Mouse (Mus musculus): Measurements from ENCODE around the gene Fam107b. TPM values are rescaled to one million over a fixed set of nuclear protein-coding genes. Genes with fewer than 3 reads are reported as not detected.

Fam107b gene
- polyA plus RNA-seq (2012; rRNA removed) = 17.0 and 17.5 TPM in 2 replicates

DNA sequence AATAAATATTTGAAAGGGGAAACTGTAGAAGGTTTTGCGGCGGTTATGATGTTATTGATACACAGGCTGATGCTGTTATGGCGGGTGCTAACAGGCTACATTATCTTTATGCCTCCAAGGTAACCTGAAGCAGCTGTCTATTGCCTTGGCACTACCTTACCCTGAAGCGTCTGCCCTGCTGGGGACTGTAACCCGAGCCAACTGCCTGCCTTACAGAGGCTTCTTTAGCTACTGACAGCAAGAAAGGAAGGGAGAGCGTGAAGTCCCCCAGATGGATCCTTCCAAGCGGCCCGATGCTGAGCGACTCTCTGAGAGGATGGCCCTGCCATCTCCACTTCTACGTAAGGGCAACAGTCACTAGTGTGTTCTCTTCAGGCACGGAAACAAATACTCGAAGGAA lies at the start of gene Fam107b:
Gene Fam107b (plus strand): TSS at position 303 of the 400 bp plus-strand sequence.

Other genes with a start within 250 kb of the Fam107b start
- gene Rpp38, start 237.8 kb upstream of the Fam107b start, polyA plus RNA-seq (2012; rRNA removed) = 6.0 and 6.7 TPM in 2 replicates
- 0.23 and 0.48 TPM in 2 replicates for gene Acbd7, start 234.3 kb upstream of the Fam107b start, polyA plus RNA-seq (2012; rRNA removed)
- gene Olah, start 173.3 kb upstream of the Fam107b start, polyA plus RNA-seq (2012; rRNA removed) = not detected in 2 replicates
- not detected in 2 replicates for gene Meig1, start 147.8 kb upstream of the Fam107b start, polyA plus RNA-seq (2012; rRNA removed)
- 5.4 and 6.2 TPM in 2 replicates for gene Dclre1c, start 146.4 kb upstream of the Fam107b start, polyA plus RNA-seq (2012; rRNA removed)
- 1.5 TPM in 2 replicates for gene Suv39h2, start 95.5 kb upstream of the Fam107b start, polyA plus RNA-seq (2012; rRNA removed)
- gene Gm45902, start 57.7 kb upstream of the Fam107b start, polyA plus RNA-seq (2012; rRNA removed) = 0.79 and 0.89 TPM in 2 replicates
- 29.2 and 31.6 TPM in 2 replicates for gene Hspa14, start 57.7 kb upstream of the Fam107b start, polyA plus RNA-seq (2012; rRNA removed)
- 0.14 and 0.16 TPM in 2 replicates for gene Cdnf, start 57.5 kb upstream of the Fam107b start, polyA plus RNA-seq (2012; rRNA removed)